Mouse (Mus musculus) cerebellum, adult 18-20 months (tissue): Measurements from ENCODE around the gene Fzd4.

ENCODE experiments used
- DNase-seq, 2 experiments: peaks; one replicate each; pipeline ENCODE4 v3.0.0; 2021

Gene Fzd4

DNA sequence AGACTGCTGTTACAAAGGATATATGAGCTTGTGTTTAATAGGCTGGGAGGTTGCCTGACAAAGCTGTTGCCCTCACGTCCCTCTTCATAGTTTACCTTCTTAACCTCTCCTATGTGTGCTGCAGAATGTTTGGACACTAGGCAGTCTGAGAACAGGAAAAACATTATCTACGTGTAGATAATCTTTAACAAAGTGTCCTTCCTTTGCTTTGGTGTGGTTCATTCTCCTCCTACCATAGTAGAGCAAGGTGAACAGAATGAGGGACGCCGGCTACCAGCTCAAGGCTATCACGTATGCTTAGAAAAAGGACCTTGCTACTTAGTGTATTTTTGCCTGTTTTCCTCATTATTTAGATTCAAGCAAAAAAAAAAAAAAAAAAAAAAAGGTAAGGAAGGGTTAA is 24.6 kb downstream of the Fzd4 start:
- no peak for DNase-seq

DNA sequence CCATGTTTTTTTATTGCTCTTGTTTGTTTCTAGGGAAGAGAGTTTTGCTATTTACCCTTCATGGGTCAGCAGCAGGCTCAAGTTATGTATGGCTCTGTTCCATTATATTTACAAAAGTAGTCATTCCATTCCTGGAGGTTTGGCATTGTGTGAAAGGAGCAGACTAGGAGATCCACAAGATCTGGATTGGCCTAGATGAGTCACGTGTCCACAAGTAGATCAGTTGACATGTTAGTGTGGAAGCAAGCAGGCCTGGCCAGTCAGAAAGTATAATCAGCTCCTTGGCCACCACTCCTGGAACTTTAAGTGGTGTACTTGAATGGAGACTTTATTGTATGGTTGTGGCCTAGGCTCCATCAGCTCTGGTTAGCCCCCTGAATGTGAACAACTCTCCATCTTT is 25.2 kb downstream of the Fzd4 start:
- no peak for DNase-seq

GRCm38 (mm10) chr7:89431185-89431584 is 27.0 kb downstream of the Fzd4 start:
- DNase-seq, result no peak

DNA sequence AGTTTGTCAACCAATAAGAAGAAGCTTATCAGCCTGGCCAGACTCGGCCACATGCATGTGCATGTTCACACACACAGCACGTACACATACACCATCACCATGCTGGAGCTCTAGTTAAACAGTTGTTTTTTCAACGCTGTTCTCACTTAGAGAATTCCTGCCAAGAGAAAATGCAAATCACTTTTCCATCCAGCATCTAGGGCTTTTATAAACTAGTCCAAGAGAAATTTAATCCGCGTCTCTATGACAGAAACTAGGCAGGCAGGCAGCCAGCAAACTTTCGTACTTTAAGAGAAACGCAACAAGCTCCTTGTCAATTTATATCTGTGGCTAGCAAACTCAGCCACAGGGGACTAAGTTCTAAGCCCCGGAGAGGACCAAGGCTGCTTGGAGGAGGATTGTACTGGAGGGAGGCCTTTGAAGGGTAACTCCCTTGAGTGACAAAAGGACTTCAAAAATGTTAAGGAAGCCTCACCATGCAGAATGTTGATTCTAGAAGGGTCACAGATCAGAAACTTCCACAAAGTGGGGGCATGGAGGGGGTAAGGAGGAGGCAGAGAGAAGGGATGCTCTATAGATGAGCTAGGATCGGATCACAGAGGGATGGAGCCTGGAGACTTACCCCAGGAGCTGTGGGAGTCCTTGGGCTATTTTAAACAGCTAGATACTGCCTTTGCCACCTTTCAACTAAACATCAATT is 29.2 kb downstream of the Fzd4 start:
- DNase-seq, result no peak

- no peak for DNase-seq
Observed at GRCm38 (mm10) chr7:89433893-89434616, 29.9 kb downstream of the Fzd4 start.

DNA sequence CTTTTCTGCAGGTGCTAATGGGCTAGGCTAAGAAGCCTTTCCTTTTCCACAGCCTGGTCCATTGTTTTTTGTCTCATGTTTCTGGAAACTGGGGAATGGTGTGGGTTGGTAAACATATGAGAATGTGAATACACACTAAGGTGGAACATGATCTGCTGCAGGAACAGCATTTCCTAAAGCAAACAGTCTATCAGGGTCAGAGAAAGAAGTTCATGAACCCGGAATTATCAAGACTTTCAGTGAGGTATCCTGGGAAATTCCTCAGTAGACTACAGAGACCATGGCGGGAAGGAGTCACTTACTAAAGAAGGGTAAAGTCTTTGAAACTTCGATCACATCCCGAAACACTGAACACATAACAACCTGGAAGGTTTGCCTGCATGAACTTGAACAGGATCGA is 32.2 kb downstream of the Fzd4 start:
- DNase-seq, result no peak

- peak; percentile 11 to 20 for DNase-seq
Observed at GRCm38 (mm10) chr7:89437589-89437988, 33.4 kb downstream of the Fzd4 start.

GRCm38 (mm10) chr7:89441291-89441690 is 37.1 kb downstream of the Fzd4 start:
- DNase-seq, result no peak

GRCm38 (mm10) chr7:89442242-89442641 is 38.1 kb downstream of the Fzd4 start:
- DNase-seq, result no peak

GRCm38 (mm10) chr7:89445137-89445536 is 41.0 kb downstream of the Fzd4 start:
- no peak for DNase-seq

GRCm38 (mm10) chr7:89450312-89450711 is 46.2 kb downstream of the Fzd4 start:
- DNase-seq, result no peak

DNA sequence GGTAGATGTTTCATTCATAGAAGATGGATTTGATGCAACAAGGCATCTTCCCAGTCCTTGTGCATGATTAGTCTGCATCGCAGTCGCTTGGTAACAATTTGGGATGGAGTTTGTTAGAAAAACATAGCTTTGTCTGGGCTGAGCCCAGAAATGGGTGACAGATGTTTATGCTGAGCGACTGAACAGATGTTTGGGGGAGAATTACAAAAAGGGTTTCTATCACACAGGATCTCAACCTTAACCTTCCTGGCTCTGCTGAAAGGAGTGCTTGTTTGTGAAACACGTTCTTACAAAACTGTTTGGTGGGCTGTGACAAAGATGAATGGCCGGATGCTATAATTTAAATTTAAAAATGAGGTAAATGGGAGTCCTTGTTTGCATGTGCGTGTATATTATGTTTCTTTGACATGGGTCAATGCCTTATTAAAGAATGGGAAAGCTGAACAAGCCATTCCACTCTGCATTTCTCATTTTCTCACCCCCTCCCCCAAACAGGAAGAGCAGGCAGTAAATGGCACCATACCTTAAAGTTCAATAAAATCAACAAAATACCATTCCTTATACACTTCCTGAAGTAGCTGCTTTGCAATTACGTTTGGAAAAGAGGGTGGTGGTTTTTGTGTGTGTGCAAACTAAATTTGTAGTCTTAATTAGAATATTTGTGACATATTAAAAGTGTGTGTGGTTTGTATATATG is 52.4 kb downstream of the Fzd4 start:
- DNase-seq, result no peak

- DNase-seq, result no peak
Observed at GRCm38 (mm10) chr7:89459691-89460090, 55.5 kb downstream of the Fzd4 start.

DNA sequence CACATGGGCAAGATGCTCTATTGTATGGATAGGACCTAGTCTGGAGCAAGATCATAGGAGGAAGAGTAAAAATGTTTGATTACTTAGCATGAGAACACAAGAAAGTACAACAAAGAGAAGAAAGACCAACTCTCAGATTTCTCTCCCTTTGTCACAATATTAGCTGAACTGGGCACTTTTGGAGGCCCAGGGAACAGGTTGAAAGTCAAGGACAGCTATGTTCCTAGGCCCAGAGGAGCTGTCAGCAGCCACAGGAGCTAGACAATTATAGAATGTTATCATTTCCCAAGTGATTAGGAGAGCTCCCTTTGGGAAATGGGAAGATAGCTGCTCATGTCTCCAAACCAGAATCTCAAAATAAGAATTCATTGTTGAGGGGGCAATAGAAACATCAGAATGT is 56.8 kb downstream of the Fzd4 start:
- no peak for DNase-seq

DNA sequence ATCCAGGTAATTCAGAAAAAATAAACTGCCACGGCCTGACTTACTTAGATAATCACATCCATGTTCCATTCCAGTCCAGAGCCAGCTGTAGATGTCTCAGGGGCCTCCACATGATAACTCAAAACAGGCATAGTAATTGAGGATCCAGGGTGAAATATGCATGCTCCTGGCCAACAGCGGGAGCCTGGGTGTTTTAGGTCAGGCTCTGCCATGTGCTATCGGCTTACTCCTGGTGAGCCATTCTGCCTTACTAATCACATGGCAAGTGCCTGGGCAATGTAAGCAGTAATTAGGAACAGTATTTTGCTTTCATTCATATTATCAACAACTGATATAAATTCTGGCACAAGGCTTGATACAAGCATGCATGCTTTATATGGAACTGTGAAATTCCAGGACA is 57.2 kb downstream of the Fzd4 start:
- DNase-seq, result no peak
